Mouse (Mus musculus): ENCODE results near the gene Kalrn.

GRCm38 (mm10) chr16:34095548-34096141 lies 477.7 kb downstream of the Kalrn start:
- TF ChIP-seq GATA1 (IDR thresholded peaks at IDR 0.05; ENCODE audit: borderline replicate concordance, low read length) = no peak
- TF ChIP-seq FLI1 (IDR thresholded peaks at IDR 0.05; ENCODE audit: low read length) = no peak

Measured in megakaryocyte, embryonic 14.5 days (primary cell).